Mouse (Mus musculus): ENCODE results near the gene Nmi. TPM values are rescaled to one million over a fixed set of nuclear protein-coding genes. Genes with fewer than 3 reads are reported as not detected.

Nmi gene
- 6.4 and 9.9 TPM in 2 replicates for polyA plus RNA-seq (2012; rRNA removed; ENCODE audit: low replicate concordance)

DNA sequence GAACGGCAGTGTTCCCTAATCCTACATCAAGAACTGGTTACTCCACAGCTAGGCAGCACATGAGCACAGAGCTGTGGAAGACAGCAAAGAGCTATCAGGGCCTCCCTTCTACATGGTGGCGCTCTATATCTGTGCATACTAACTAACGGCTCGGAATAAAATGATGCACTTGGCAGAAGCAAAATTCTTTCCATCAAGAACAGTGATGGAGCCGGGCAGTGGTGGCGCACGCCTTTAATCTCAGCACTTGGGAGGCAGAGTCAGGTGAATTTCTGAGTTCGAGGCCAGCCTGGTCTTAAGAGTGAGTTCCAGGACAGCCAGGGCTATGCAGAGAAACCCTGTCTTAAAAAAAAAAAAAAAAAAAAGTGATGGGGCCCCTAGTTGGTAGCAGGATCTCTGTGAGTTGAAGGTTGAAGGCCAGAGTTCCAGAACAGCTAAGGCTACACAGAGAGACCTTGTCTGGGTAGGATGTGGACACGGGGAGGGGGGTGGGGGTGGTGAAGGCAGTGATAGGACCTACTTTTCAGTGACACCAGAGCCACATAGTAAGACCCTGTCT, at the start of gene Nmi:
Gene Nmi (minus strand): TSS at position 85 of the 559 bp plus-strand sequence.

DNA sequence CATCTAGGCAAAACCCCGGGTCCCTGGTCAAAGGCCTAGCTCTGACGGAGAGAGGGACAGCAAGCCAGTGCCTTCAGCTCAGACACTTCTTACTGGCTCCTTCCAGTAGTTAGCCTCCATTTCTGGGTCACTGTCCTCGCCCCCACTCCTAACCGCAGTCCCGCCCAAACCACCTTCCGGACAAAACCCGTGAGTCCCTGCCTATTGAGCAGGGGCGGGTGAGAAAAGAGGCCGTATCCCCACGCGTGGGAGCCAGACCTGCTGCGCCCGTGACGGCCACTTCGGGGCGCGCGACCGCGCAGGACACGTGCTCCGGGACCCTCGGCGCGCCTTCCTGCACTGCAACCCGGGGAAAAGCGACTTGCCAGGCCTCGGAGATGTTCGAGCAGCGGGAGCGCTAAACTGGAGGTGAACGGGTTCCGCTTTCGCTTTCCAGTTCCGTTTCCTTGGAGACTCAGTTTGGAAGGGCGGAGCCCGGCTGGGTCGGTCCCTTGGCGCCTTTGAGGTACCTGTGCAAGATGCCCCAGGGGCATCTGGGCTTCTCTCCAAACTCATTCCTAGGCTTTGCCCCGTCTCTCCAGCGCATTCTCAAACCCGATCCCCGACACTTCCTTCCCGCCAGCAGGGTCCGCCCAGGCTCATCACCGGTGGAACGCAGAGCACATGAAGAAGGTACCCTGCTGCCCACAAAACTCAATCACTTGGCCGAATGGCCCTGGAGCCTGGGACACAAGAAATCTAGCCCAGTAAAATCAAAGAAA, 38.5 kb downstream of the Nmi start, which contains the start of gene Rbm43:
Gene Rbm43 (minus strand): TSS at position 590 of the 761 bp plus-strand sequence.

Other genes with a start within 250 kb of the Nmi start
- gene Rbm43, start 38.3 kb downstream of the Nmi start, polyA plus RNA-seq (2012; rRNA removed; ENCODE audit: low replicate concordance) = 6.9 and 17.8 TPM in 2 replicates
- 2.0 and 6.5 TPM in 2 replicates for gene Tnfaip6, start 64.5 kb upstream of the Nmi start, polyA plus RNA-seq (2012; rRNA removed; ENCODE audit: low replicate concordance)
- 1.7 and 3.3 TPM in 2 replicates for gene Rif1, start 99.3 kb upstream of the Nmi start, polyA plus RNA-seq (2012; rRNA removed; ENCODE audit: low replicate concordance)

Data from subcutaneous adipose tissue, adult 2 months (tissue).